Mouse (Mus musculus) CH12.LX (cell line): ENCODE measurements at regions not wholly inside any gene's neighbourhood (a gene's known extent, or its start where the extent isn't known, plus 50 kb on each side); places are given as distances from the start of the nearest gene placed in this dataset.

ENCODE experiments used
- CTCF ChIP-seq, 2 experiments: IDR thresholded peaks in 1 of 2; conservative IDR thresholded peaks in 1 of 2; 2 replicates each; pipeline ENCODE4 v1.5.1; 2011 to 2012; ENCODE audit warnings: low read depth in 2 of 2, low read length in 2 of 2, improper control_type of control experiment in 1 of 2, inconsistent platforms in 1 of 2, mild to moderate bottlenecking in 1 of 2, moderate library complexity in 1 of 2
- E2F4 ChIP-seq: IDR thresholded peaks from 2 replicates; pipeline ENCODE4 v1.6.1; 2011; ENCODE audit warnings: low read depth, low read length, improper control_type of control experiment; ENCODE audit not compliant: insufficient replicate concordance
- EP300 ChIP-seq: IDR thresholded peaks from 2 replicates; pipeline ENCODE4 v1.6.1; 2011; ENCODE audit warnings: low read length, improper control_type of control experiment
- JUN ChIP-seq: IDR thresholded peaks from 2 replicates; pipeline ENCODE4 v1.6.1; 2011; ENCODE audit warnings: low read depth, mild to moderate bottlenecking, low read length, improper control_type of control experiment, moderate library complexity; ENCODE audit not compliant: insufficient read depth
- KAT2A ChIP-seq: IDR thresholded peaks from 2 replicates; pipeline ENCODE4 v1.6.1; 2012; ENCODE audit warnings: low read length, improper control_type of control experiment, inconsistent platforms; ENCODE audit not compliant: insufficient replicate concordance
- MYC ChIP-seq: IDR thresholded peaks from 2 replicates; pipeline ENCODE4 v1.6.1; 2011; ENCODE audit warnings: low read depth, mild to moderate bottlenecking, improper control_type of control experiment, low read length
- POLR2A ChIP-seq: IDR thresholded peaks from 2 replicates; pipeline ENCODE4 v1.6.1; 2011; ENCODE audit warnings: low read depth, mild to moderate bottlenecking, improper control_type of control experiment, low read length
- POLR2AphosphoS2 ChIP-seq: IDR thresholded peaks from 2 replicates; pipeline ENCODE4 v1.6.1; 2011; ENCODE audit warnings: low read depth, low read length, improper control_type of control experiment
- USF2 ChIP-seq: conservative IDR thresholded peaks from 2 replicates; pipeline ENCODE4 v1.6.1; 2011; ENCODE audit warnings: low read depth, low read length, improper control_type of control experiment
- ZNF384 ChIP-seq: IDR thresholded peaks from 2 replicates; pipeline ENCODE4 v1.6.1; 2012; ENCODE audit warnings: low read depth, low read length, improper control_type of control experiment, inconsistent platforms

GRCm38 (mm10) chr3:151003524-151003923 is 434.2 kb upstream of the Adgrl4 start:
- no peak for TF ChIP-seq CTCF (conservative IDR thresholded peaks at IDR 0.05 in 1 of 2, IDR thresholded peaks at IDR 0.05 in 1 of 2; ENCODE audit: low read depth in 2 of 2, low read length in 2 of 2)
- TF ChIP-seq POLR2A: no peak
- no peak for TF ChIP-seq POLR2AphosphoS2
- TF ChIP-seq JUN: no peak
- TF ChIP-seq EP300: no peak
- no peak for TF ChIP-seq USF2
- TF ChIP-seq ZNF384: no peak
- TF ChIP-seq E2F4: no peak
- no peak for TF ChIP-seq KAT2A
- TF ChIP-seq MYC: no peak
